Mouse (Mus musculus): ENCODE results near the gene B3galt4. TPM values are rescaled to one million over a fixed set of nuclear protein-coding genes. Genes with fewer than 3 reads are reported as not detected.
"Not testable (repeated sequence)": the region's sequence is repeated elsewhere in the genome, so short reads cannot be mapped to it uniquely, and the experiment has no call there.

The B3galt4 gene
- total RNA-seq, 2 experiments from 2014 or later, result 4.8 to 5.8 TPM

- not testable (repeated sequence) for DNase-seq
Measured at GRCm38 (mm10) chr17:33903911-33904651, 47.2 kb downstream of the B3galt4 start.

- no peak for DNase-seq
Measured at GRCm38 (mm10) chr17:33902491-33902890, 48.8 kb downstream of the B3galt4 start.

- DNase-seq, result no peak
Measured at GRCm38 (mm10) chr17:33902079-33902478, 49.2 kb downstream of the B3galt4 start.

- no peak for DNase-seq
Measured at GRCm38 (mm10) chr17:33901653-33902052, 49.6 kb downstream of the B3galt4 start.

GRCm38 (mm10) chr17:33900989-33901314, 50.3 kb downstream of the B3galt4 start:
- no peak for DNase-seq

- no peak for DNase-seq
Measured at GRCm38 (mm10) chr17:33900281-33900988, 50.9 kb downstream of the B3galt4 start.

Other genes with a start within 250 kb of the B3galt4 start
- 100 to 1,000 TPM; 115 to 126 TPM for gene March2, start 232.8 kb downstream of the B3galt4 start, total RNA-seq (2021)
- gene Rab11b, start 191.0 kb downstream of the B3galt4 start, total RNA-seq (2021), result 100 to 1,000 TPM; 213 to 245 TPM
- gene Angptl4, start 169.7 kb downstream of the B3galt4 start, total RNA-seq (2021), result 100 to 1,000 TPM; 156 to 168 TPM
- 100 to 1,000 TPM in 1 of 2 experiments, 10 to 100 TPM in 1; 85.3 to 108 TPM for gene Kank3, start 141.0 kb downstream of the B3galt4 start, total RNA-seq (2021)
- 1,000 to 10,000 TPM; 1,671 to 1,675 TPM for gene Rps28, start 126.9 kb downstream of the B3galt4 start, total RNA-seq (2021)
- 100 to 1,000 TPM; 564 to 570 TPM for gene Ndufa7, start 126.9 kb downstream of the B3galt4 start, total RNA-seq (2021)
- gene Cd320, start 108.4 kb downstream of the B3galt4 start, total RNA-seq (2021), result 10 to 100 TPM; 29.6 to 39.4 TPM
- not detected for gene Gm7029, start 77.7 kb downstream of the B3galt4 start, total RNA-seq (2021)
- 10 to 100 TPM; 13.4 to 15.8 TPM for gene Kifc1, start 60.8 kb downstream of the B3galt4 start, total RNA-seq (2021)
- gene Platr17, start 46.4 kb downstream of the B3galt4 start, total RNA-seq (2021), result not detected
- 10 to 100 TPM; 25.4 to 26.3 TPM for gene Daxx, start 42.1 kb downstream of the B3galt4 start, total RNA-seq (2021)
- gene Tapbp, start 35.6 kb downstream of the B3galt4 start, total RNA-seq (2021), result 100 to 1,000 TPM; 131 to 150 TPM
- 10 to 100 TPM; 29.2 to 34.3 TPM for gene Zbtb22, start 35.6 kb downstream of the B3galt4 start, total RNA-seq (2021)
- 10 to 100 TPM; 57.1 to 76.3 TPM for gene Rgl2, start 21.9 kb downstream of the B3galt4 start, total RNA-seq (2021)
- 10 to 100 TPM; 81.2 to 94.9 TPM for gene Pfdn6, start 11.1 kb downstream of the B3galt4 start, total RNA-seq (2021)
- 10 to 100 TPM; 28.4 to 29.7 TPM for gene Wdr46, start 10.8 kb downstream of the B3galt4 start, total RNA-seq (2021)
- 10 to 100 TPM; 38.8 to 51.4 TPM for gene Vps52, start 4.3 kb upstream of the B3galt4 start, total RNA-seq (2021)
- gene Rps18, start 4.5 kb upstream of the B3galt4 start, total RNA-seq (2021), result 100 to 1,000 TPM; 943 to 952 TPM
- 100 to 1,000 TPM; 204 to 217 TPM for gene H2-K1, start 48.9 kb upstream of the B3galt4 start, total RNA-seq (2021)
- gene Ring1, start 73.2 kb upstream of the B3galt4 start, total RNA-seq (2021), result 10 to 100 TPM; 29.8 to 36.5 TPM
- gene H2-Ke6, start 76.6 kb upstream of the B3galt4 start, total RNA-seq (2021), result 100 to 1,000 TPM; 184 to 194 TPM
- gene Slc39a7, start 80.2 kb upstream of the B3galt4 start, total RNA-seq (2021), result 100 to 1,000 TPM; 115 to 140 TPM
- gene Rxrb, start 80.3 kb upstream of the B3galt4 start, total RNA-seq (2021), result 10 to 100 TPM; 62.3 to 76.1 TPM
- gene Col11a2, start 87.9 kb upstream of the B3galt4 start, total RNA-seq (2021), result 10 to 100 TPM in 1 of 2 experiments, 1 to 10 TPM in 1; 4.2 to 15.0 TPM
- 1 to 10 TPM; 1.4 to 1.5 TPM for gene H2-Oa, start 140.9 kb upstream of the B3galt4 start, total RNA-seq (2021)
- 10 to 100 TPM in 1 of 2 experiments, 1 to 10 TPM in 1; 8.9 to 15.2 TPM for gene H2-DMa, start 168.1 kb upstream of the B3galt4 start, total RNA-seq (2021)
- 100 to 1,000 TPM; 170 to 181 TPM for gene Brd2, start 171.1 kb upstream of the B3galt4 start, total RNA-seq (2021)
- 1 to 10 TPM; 4.5 to 4.8 TPM for gene H2-DMb2, start 191.8 kb upstream of the B3galt4 start, total RNA-seq (2021)
- gene H2-DMb1, start 201.6 kb upstream of the B3galt4 start, total RNA-seq (2021), result 1 to 10 TPM; 3.6 to 5.8 TPM
- 10 to 100 TPM; 11.9 to 15.5 TPM for gene Tap1, start 236.1 kb upstream of the B3galt4 start, total RNA-seq (2021)
- 10 to 100 TPM; 13.5 to 18.2 TPM for gene Psmb9, start 236.3 kb upstream of the B3galt4 start, total RNA-seq (2021)
- gene Psmb8, start 246.2 kb upstream of the B3galt4 start, total RNA-seq (2021), result 10 to 100 TPM; 22.8 to 29.1 TPM

Measured in adrenal gland, postnatal 10 days (tissue).